Mouse (Mus musculus) brain, adult 2 months (tissue): ENCODE results near the gene Insr.
"Not testable (repeated sequence)": the region's sequence is repeated elsewhere in the genome, so short reads cannot be mapped to it uniquely, and the experiment has no call there.

Source experiments
- DNase-seq: peaks from one replicate; pipeline ENCODE4 v3.0.0; 2011; ENCODE audit warnings: low read depth, low spot score

Insr gene

DNA sequence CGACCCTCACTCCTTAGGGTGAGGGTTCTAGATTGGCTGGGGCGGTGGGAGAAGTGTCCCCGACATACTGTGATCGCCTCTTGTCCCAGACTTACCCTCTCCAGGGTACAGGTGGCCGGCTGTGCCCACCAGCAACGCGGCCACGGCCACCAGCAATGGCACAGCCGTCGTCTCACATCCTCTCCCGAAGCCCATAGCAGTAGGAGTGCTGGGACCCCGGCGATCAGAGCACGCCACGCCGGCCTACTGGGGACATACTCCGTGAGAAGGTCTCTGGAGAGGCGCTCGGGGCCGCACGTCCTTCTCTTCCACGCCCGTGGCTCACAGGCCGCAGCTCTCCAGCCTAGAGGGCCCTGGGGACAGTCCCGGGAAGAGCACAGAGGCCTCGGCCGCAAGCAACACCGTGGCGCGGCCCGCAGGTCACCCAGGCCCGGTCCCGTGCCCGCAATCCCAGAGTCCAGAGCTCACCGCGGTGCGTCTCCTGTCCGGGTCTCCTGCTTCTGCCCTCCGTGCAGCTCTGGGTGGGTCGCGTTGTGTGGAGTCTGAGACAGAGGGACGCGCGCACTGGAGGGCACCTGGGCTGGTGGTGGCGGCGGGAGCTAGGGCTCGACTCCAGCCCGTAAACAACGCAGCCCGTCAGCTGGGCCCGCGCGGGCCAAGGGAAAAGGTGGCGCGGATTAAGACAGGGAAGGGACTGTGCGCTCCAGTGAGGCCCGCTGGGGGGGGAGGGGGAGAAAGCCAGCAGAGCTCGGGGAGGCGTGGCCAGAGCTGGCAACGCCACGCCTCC, at the start of gene Insr:
Gene Insr (minus strand): TSS at position 684 of the 787 bp plus-strand sequence.
- peak; percentile 97 for DNase-seq

DNA sequence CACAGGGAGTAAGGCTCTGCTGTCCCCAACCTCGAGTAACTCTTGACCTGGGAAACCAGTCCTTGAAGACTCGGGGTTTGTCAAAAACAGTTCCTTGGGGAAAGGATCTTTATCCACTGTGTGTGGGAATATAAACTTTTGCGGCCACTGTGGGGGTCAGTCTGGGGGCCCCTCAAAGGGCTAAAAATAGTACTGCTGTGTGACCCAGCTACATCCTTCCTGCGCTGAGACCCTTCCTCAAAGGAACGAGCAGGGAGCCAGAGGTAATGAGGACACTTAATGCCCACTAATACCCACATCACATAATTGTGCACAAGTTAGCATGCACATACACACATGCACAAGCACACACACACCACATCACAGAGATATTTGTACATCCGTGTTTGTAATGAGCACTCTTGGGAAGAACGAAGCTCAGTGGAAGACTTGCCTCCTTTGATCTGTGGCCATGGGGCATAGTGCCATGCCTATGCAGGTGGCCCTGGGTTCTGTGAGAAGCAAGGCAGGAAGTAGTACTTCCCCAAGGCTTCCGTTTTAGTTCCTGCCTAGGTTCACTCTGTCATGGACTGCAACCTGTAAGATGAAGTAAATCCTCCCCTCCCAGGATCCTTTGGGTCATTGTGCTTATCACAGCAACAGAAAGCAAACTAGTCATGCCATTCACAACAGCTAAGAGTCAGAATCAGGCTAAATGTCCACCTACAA, 48.3 kb upstream of the Insr start:
- DNase-seq, result no peak

DNA sequence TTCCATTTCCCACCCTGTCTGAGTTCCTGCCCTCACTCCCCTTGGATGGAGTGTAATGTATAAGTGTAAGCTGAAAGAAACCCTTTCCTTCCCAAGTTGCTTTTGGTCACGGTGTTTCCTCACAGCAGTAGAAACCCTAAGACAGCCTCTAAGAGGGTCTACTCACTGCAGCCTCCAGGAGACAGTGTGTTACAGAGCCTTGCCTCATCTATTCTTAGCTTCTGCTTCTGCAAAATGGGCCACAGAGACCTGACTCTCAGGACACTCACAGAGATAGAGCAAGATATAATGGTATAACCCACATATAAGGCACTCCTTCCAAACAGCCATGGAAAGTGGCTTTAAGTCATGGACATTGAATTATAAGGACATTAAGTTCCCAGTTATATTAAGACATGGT, 47.6 kb upstream of the Insr start:
- DNase-seq, result no peak

DNA sequence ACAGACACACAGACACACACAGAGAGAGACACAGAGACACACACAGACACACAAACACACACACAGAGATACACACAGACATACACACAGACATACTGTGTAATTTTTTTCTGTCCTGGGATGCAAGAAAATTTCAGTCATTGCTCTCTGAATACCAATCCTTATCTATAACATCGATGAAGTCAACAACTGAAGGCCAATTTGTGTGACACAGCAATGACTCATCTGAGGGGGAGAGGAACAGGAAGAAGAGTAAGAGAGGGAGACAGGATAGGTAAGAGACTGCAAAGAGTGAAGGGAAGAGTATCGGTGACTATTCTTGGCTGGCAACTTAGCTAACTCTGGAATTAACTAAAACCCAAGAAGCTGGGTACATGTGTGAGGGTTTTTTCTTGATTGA, 44.8 kb upstream of the Insr start:
- DNase-seq, result no peak

DNA sequence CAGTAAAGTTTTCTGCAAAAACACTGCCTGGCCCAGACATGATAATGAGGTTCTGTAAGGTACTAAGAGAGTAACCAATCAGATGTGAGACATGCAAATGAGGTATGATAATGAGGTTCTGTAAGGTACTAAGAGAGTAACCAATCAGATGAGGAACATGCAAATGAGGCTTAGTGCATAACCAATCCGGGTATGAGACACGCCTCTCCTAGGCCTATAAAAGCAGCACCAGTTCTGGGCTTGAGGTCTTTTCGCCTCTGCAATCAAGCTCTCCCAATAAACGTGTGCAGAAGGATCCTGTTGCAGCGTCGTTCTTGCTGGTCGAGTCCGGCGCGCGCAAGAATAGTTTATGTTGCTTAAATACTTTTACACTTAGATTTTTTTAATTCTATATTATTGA, 39.9 kb upstream of the Insr start:
- not testable (repeated sequence) for DNase-seq

DNA sequence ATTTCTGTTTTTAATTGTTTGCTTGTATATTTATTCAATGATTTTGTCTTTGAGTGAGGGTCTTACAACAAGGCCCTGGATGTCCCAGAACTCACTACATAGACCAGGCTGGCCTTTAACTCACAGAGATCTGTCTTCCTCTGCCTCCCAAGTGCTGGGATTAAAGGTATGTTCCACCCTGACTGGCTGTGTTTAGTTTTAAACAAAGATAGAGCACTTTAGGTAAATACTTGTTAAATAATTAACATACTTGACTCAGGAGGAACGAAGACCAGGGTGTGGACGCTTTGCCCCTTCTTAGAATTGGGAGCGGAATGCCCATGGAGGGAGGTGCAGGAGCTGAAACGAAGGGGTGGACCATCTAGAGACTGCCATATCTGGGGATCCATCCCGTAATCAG, 37.2 kb upstream of the Insr start:
- no peak for DNase-seq

DNA sequence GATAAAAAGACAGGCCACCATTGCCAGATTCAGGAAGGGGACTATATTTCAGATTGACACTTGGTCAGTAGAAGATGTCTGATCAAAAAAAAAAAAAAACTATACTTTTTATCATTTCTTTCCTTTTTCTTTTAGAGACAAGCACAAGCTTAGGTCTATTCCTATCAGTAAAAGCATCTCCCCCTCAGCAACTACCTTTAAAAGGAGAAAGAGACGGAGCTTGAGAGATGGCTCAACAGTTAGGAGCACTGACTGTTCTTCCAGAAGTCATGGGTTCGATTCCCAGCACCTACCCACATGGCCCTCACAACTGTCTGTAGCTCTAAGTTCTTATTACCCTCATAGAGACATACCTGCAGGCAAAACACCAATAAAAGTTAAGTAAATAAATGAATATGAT, 34.9 kb upstream of the Insr start:
- DNase-seq, result no peak

DNA sequence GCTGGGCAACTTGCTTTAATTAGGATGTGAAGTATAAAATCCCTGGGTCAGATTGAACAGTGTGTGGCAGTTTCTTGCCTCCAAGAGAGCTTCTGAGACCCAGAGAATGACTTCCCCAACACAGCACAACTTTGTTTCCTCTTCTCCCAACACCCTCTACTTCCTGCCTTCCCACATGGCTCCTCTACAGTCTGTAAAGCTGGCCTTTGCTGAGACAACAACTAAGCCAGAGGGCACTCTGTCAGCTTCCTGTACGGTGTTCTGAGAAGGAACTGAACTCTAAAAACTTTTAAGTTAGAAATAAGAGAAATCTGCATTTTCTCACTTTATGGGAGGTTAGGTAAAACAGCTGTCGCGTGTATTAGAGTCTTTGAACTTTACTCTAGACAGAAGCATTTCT, 34.4 kb upstream of the Insr start:
- DNase-seq, result peak; percentile 25

DNA sequence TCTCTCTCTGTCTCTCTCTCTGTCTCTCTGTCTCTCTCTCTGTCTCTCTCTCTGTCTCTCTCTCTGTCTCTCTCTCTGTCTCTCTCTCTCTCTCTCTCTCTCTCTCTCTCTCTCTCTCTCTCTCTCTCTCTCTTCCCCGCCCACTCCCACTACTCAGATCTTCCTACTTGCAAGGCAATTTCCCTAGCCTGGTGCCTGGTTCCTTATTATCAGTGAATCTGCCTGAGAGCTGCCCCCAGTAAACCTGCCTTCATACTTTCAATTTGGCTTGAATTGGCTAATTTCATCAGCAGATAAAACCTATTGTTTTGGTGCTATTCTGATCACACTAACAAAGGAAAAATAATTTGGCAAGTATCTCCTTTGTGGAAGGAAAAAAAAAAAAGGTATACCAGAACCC, 34.0 kb upstream of the Insr start:
- DNase-seq, result not testable (repeated sequence)

DNA sequence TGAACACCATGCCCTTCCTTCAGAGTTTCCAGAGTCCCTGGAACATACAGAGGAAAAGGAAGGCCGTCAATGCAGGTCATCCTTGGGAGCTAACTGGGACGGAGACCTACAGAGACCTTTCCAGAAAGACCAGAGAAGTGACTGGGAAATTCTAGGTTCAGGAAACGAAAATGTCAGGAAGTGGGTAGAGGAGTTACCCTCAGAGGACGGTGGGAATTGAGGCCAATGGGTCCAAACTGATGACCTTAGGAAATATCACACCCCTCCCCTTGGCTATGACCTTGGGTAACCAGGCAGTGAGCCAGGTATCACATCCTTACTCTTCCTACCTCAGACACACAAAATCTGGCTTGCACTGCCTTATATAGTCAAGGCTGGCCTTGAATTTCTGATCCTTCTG, 32.1 kb upstream of the Insr start:
- DNase-seq, result no peak

DNA sequence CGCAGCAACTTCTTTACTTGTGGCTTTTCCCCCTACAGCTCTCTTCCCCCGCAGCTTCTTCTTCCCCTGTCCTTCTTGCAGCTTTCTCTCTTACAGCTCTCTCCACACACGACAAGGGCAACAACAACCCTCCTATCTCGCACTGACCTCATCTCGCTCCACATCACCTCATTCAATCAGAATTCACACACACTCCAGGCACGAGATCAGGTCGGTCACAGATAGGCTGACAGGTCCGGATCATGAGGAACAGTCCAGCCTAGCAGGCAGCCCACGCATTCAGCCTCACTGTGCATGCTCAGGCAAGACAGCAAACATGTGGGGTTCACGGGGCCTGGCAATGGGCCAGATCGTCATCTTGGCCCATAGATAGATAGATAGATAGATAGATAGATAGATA, 30.2 kb upstream of the Insr start:
- DNase-seq, result no peak

DNA sequence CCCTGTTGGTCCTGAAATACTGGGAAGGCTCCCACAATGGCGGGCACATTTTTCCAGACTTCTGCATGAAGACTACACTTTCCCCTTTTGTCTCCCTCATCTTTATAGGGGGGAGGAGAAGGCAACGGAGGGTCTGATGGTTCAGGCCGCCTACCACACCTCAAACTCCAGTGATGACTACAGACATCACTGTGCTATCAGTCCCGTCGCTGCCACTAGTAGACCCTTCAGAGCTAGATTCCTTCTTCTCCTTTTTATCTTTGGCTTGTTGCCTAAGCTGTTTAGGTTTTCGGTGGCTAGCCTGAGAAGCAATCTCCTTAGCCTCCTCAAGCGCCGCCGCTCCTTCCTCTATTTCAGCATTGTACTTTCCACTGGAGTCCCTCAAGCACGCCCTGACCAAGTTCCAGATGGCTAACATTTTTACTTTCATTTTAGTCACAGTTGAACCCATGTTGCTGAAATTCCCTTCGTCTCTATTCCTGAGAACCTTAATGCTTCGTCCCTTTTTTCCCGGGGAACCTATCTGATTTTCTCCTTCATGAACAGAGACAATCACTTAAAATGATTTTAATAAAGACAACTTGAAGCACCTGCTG, 28.9 kb upstream of the Insr start:
- DNase-seq, result not testable (repeated sequence)

DNA sequence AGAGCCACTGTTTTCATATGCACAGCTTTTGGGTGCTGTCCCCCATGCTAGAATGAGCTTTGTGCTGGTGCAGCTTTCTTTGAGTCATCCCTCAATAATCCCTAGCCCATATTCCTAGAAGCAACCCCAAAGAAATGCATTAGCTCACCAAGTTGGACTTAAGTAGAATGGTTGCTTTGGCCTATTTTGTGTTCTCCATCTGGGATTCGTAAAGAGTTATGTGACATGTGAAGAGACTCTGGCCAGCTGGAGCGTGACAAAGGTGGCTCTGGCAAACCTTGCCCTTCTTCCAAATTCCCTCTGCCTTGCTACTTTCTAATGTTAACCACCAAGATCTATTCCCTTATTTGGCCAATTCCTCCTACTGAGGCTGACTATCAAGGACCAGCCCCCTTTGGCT, 22.7 kb upstream of the Insr start:
- DNase-seq, result no peak

DNA sequence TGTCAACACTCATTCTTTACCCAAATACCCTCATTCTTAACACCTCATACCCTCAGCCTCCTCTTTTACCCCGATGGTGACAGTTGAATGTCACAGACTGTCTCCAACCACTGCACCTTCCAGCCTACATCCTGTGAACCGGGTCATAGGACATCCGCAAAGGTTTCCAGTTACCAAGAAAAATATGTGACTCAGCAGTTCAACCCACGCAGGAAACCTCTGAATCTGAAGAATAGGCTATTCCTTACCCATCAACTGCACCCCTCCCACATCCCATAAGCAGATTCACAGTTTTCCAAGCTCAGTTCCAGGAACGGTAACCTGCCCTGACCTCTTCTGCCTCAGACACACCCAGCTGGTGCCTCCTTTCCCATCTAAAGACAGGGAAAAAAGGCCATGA, 19.9 kb upstream of the Insr start:
- no peak for DNase-seq

DNA sequence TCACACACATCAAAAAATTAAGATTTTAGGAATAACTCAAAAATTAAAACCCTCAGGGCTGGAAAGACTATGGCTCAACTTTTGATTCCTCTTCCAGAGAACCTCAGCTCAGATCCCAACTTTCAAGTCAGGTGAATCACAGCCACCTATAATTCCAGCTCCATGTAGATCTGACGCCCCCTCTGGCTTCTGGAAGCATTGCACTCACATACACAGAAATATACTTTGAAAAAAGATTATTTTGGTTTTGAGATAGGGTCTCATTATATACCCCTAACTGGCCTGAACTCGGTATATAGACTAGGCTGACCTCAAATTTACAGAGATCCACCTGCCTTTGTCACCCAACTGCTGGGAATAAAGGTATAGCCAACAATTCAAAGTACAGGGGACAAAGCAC, 6.4 kb upstream of the Insr start:
- no peak for DNase-seq

DNA sequence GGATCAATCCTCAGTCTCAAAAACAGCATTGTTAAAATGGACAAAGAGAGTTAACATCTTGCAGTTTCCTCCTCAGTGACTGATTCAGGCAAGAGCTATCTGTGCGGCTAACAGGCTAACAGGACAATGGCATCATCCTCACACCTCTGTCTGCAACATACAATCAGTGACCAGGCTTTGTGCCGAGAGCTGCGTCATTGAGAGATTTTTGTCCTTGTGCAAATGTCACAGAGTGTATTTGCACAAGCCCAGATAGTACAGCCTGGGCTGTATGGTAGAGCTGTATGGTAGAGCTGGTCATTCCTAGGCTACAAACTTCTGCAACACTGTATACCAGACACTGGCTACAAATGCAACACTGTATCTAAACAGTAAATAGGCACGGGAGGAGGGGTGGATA, 5.2 kb upstream of the Insr start:
- DNase-seq, result no peak

DNA sequence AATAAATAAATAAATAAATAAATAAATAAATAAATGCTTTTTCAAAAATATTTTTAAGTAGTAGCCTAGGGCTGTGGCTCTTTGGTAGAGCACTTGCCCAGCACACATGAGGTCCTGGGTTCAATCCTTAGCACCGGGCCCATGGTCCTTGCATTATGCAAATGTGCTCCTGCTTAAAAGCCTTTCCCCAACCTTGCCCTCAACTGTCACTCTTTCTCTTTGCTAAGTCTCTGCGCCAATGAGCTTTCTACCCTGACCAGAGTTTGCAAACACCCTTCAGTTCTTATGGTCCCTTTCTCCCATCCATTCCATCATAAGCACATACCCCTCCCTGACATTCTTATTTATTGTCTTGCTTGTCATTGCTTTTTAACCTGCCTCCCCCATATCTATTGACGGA, 1.9 kb upstream of the Insr start:
- no peak for DNase-seq

DNA sequence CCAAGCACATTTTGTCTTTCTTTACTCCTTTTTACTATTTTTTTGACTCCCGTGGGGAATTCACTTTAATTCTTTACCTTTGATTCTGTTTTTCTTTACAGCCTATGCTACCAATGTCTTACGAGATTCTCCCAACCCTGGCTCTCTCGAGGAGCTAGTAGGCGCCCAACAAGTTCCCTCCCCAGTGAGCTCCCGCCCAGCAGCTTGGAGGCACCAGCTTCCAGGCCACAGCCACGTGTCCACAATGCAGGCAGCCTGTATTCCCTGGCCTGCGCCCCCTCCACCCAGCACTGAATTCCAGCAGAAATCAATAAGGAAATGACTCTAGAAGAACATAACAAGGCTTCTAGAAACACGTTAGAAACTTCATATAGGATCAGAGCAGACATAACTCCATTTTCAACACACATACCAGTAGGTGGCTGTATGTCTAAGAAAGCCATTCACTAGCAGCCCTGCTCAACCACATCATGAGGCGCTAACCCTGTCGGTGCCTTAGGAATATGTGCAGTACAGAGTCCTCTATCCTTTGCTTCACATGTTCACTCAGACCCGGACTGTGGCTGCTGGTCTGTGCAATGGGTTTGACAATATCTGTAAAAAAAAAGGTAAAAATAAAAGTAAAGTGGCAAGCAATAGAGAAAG, 971 bp upstream of the Insr start:
- DNase-seq, result peak; percentile 61

DNA sequence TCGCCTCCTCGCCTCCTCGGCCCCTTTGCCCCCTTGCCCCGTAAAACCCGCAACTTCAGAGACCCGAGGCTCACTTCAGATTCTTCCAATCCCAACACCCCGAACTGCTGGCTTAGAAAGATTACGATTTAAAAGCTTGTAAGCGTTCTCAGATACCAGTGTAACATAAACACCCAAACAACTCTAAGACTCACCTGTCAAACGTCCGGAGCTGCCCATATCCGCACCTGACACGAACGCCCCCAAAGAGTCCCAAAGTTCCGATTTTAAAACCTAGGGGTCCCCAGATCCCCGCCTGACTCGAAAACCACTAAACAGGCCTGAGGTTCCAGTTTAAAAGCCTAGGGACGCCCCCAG, 282 bp upstream of the Insr start:
- no peak for DNase-seq

DNA sequence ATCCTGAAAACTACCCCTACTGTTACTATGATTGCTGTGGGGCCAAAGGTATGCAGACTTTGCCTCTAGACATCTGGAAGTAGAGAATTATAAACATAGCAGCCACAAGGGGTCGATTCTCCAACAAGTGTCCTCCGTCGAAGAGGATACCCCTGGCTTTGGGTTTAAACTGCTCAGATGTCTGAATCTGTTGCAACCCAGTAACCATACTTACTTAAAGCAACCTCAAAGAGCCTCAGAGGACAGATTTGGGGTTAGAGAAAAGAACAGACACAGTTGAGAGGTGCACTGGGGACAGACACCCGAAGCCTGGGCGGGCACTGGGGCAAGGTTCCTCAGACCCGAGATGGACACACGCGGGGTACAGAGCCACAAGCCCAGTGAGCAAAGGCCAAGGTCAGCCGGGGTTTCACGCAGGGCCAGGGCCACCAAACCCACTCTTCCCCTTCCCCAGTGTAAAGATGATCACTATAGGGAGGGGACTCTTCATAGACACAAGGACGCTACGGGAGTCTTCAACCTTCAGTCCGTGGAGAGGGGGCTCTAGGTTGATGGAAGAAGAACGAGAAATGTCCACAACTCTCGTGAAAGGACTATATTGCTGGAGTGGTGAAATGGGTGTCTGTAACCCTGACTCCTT, 1.1 kb downstream of the Insr start:
- no peak for DNase-seq

DNA sequence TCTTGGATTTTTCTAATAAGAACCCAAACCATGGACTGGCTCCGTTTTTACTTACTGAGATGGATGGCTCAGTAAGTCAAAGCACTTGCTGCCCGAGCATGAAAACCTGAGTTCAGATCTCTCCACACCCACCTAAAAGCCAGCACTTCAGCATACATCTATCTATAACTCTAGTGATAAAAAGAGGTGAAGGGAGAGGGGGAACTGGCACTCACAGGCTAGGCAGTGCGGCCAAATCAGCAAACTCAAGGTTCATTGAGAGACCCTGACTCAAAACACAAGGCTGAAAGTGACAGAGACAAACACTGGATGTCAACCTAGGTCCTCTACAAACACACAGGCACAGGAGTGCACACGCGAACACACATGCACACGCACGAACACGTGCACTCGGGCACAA, 2.2 kb downstream of the Insr start:
- no peak for DNase-seq

DNA sequence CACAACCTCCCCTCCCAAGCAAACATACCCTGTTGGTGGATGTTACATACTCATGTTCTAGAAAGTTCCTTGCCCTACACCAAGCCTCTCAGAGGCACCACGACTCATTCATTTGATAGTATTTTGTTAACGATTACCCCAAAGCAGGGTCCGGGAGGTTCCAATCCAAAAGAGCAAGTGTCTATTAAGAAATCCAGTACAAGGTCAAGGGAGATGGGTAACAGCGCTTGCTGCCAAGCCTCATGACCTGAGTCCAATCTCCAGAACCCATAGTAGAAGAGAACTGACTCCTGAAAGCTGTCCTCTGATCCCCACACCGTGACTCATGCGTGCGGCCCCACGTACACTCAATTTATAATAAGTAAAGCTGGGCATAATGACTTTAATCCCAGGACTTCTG, 3.4 kb downstream of the Insr start:
- DNase-seq, result no peak
